ENCODE assay signal across 16 mouse cellular contexts in genomic region chr5:129785235-129785870, GRCm38 (mm10). TPM values are rescaled to one million over a fixed set of nuclear protein-coding genes. Genes with fewer than 3 reads are reported as not detected.
A peak's percentile ranks its signal among the peaks of the same experiment; 100 is the strongest.
DNase-seq lines count a peak whose midpoint lies in the region; ATAC-seq and TF ChIP-seq lines count a peak whose summit lies in the region.
"Had no signal": no experiment of that assay in that cellular context is flagged by ENCODE, and none has a peak within 500 bp of the region (broad histone marks: within the 10 kb centered on the region; RNA-seq: fewer than 3 reads in every experiment).

No protein-coding gene starts in this region.

- whole genome bisulfite sequencing in hindbrain, embryonic 13.5 days = 93% methylated on average over 5 of the region's 5 CpGs
- 92% methylated on average over 5 of the region's 5 CpGs for WGBS in hindbrain, embryonic 11.5 days
- WGBS in midbrain, postnatal 0 days = 92% methylated on average over 5 of the region's 5 CpGs
- WGBS in midbrain, embryonic 10.5 days = 94% methylated on average over 5 of the region's 5 CpGs

- H3K36me3 ChIP-seq in hindbrain, embryonic 13.5 days = peaks cover 19% of the 10 kb centered on the region
- peaks cover 9% of the 10 kb centered on the region for H3K36me3 ChIP-seq in hindbrain, embryonic 11.5 days (ENCODE audit: control insufficient read depth, insufficient read depth, low read length)
- H3K36me3 ChIP-seq in midbrain, postnatal 0 days (ENCODE audit: insufficient read depth, low read length) = peaks cover 15% of the 10 kb centered on the region
- H3K36me3 ChIP-seq in midbrain, embryonic 10.5 days = peaks cover 21% of the 10 kb centered on the region

- H3K9me3 ChIP-seq in hindbrain, embryonic 13.5 days = no peaks in the 10 kb centered on the region
- no peaks in the 10 kb centered on the region for H3K9me3 ChIP-seq in hindbrain, embryonic 11.5 days (ENCODE audit: control insufficient read depth, low read length)
- no peaks in the 10 kb centered on the region for H3K9me3 ChIP-seq in midbrain, postnatal 0 days (ENCODE audit: low read length)
- no peaks in the 10 kb centered on the region for H3K9me3 ChIP-seq in midbrain, embryonic 10.5 days (replicated peaks)
- H3K9me3 ChIP-seq: embryonic facial prominence, embryonic 13.5 days; forebrain, embryonic 10.5 days; liver, embryonic 15.5 days; midbrain, embryonic 12.5 days had no signal

- no peak for DNase-seq in hindbrain, embryonic 11.5 days (ENCODE audit: low spot score)
- no peak for DNase-seq in midbrain, postnatal 0 days (ENCODE audit: low spot score)
- DNase-seq in midbrain, embryonic 10.5 days (ENCODE audit: low spot score) = no peak
- DNase-seq in c-Kit-positive CD71-positive TER-119-positive erythroid progenitor cells, embryonic 14.5 days (ENCODE audit: low spot score) = peak; percentile 16
- DNase-seq in thymus, postnatal 14 days = no peak
- no peak for DNase-seq in right cerebral cortex, postnatal 36 days (ENCODE audit: low spot score in 2 of 2)
- DNase-seq: cerebellum, adult 9-10 months; gastrocnemius, postnatal 25 days; kidney, adult 8-10 months; lung, postnatal 14 days had no signal

- peaks cover 25% of the 10 kb centered on the region for H3K4me1 ChIP-seq in hindbrain, embryonic 13.5 days (replicated peaks)
- 0 out of 2 replicates have a peak, but pooled peaks cover 2% of the 10 kb centered on the region for H3K4me1 ChIP-seq in hindbrain, embryonic 11.5 days (replicated peaks; ENCODE audit: control insufficient read depth, insufficient read depth, low read length)
- H3K4me1 ChIP-seq in midbrain, postnatal 0 days (ENCODE audit: insufficient read depth, low read length) = no peaks in the 10 kb centered on the region
- H3K4me1 ChIP-seq in midbrain, embryonic 10.5 days = peaks cover 23% of the 10 kb centered on the region

- H3K4me3 ChIP-seq in hindbrain, embryonic 13.5 days = no peak overlapping the region
- no peak overlapping the region for H3K4me3 ChIP-seq in hindbrain, embryonic 11.5 days (ENCODE audit: low read depth, low read length)
- H3K4me3 ChIP-seq in midbrain, postnatal 0 days (ENCODE audit: low read depth, low read length) = no peak overlapping the region
- no peak overlapping the region for H3K4me3 ChIP-seq in midbrain, embryonic 10.5 days

- no peaks in the 10 kb centered on the region for H3K27me3 ChIP-seq in hindbrain, embryonic 13.5 days
- H3K27me3 ChIP-seq in hindbrain, embryonic 11.5 days (ENCODE audit: control insufficient read depth, insufficient read depth, low read length) = no peaks in the 10 kb centered on the region
- no peaks in the 10 kb centered on the region for H3K27me3 ChIP-seq in midbrain, postnatal 0 days (ENCODE audit: insufficient read depth, low read length)
- no peaks in the 10 kb centered on the region for H3K27me3 ChIP-seq in midbrain, embryonic 10.5 days (ENCODE audit: low read depth, poor library complexity, severe bottlenecking)
- H3K27me3 ChIP-seq: embryonic facial prominence, embryonic 13.5 days; liver, embryonic 15.5 days; midbrain, embryonic 12.5 days had no signal

- H3K9ac ChIP-seq in hindbrain, embryonic 13.5 days = no peak overlapping the region
- H3K9ac ChIP-seq in hindbrain, embryonic 11.5 days (ENCODE audit: low read depth, low read length) = no peak overlapping the region
- H3K9ac ChIP-seq in midbrain, postnatal 0 days (replicated peaks; ENCODE audit: low read length, poor library complexity, severe bottlenecking) = no peak overlapping the region
- H3K9ac ChIP-seq: embryonic facial prominence, embryonic 13.5 days; liver, embryonic 15.5 days; midbrain, embryonic 12.5 days had no signal

- ATAC-seq in hindbrain, embryonic 13.5 days (ENCODE audit: low FRiP score) = no peak
- no peak for ATAC-seq in hindbrain, embryonic 11.5 days (ENCODE audit: low FRiP score)
- ATAC-seq in midbrain, postnatal 0 days (ENCODE audit: low FRiP score) = no peak
- ATAC-seq: hindbrain, embryonic 16.5 days had no signal

- no peak overlapping the region for H3K27ac ChIP-seq in hindbrain, embryonic 13.5 days
- H3K27ac ChIP-seq in hindbrain, embryonic 11.5 days (ENCODE audit: low read depth, low read length) = no peak overlapping the region
- no peak overlapping the region for H3K27ac ChIP-seq in midbrain, postnatal 0 days (ENCODE audit: low read depth, low read length)
- H3K27ac ChIP-seq in midbrain, embryonic 10.5 days (replicated peaks) = no peak overlapping the region
- H3K27ac ChIP-seq: embryonic facial prominence, embryonic 13.5 days; forebrain, embryonic 10.5 days; midbrain, embryonic 12.5 days had no signal

- 0 out of 2 replicates have a peak overlapping the region, but pooled peaks have one; percentile 60 for H3K4me2 ChIP-seq in hindbrain, embryonic 13.5 days
- H3K4me2 ChIP-seq in hindbrain, embryonic 11.5 days (replicated peaks; ENCODE audit: low read depth, low read length) = no peak overlapping the region
- no peak overlapping the region for H3K4me2 ChIP-seq in midbrain, postnatal 0 days (ENCODE audit: low read depth, low read length, poor library complexity, severe bottlenecking)

- peak; percentile 29 for TF ChIP-seq CTCF in midbrain, postnatal 0 days (IDR thresholded peaks at IDR 0.05)

RNA-seq across cellular contexts. Expression of gene Psph, which starts 1.9 kb away (rescaled TPM):
- polyA plus RNA-seq in hindbrain, embryonic 13.5 days (2015; fragmentation: Nextera tagmentation; extraction: Ambion mirVana) = 34.3 and 38.5 TPM in 2 replicates
- polyA plus RNA-seq in hindbrain, embryonic 11.5 days (2014; fragmentation: Nextera tagmentation; extraction: Ambion mirVana) = 39.8 and 40.0 TPM in 2 replicates
- 18.5 and 33.1 TPM in 2 replicates for total RNA-seq in midbrain, postnatal 0 days (2014; rRNA removed)
- 40.3 and 42.0 TPM in 2 replicates for polyA plus RNA-seq in midbrain, postnatal 0 days (2015; fragmentation: Nextera tagmentation; extraction: Ambion mirVana)
- 39.7 and 45.4 TPM in 2 replicates for polyA plus RNA-seq in midbrain, embryonic 10.5 days (2016; fragmentation: Nextera tagmentation; extraction: Ambion mirVana)
